Mouse (Mus musculus): ENCODE measurements at regions not wholly inside any gene's neighbourhood (a gene's known extent, or its start where the extent isn't known, plus 50 kb on each side); places are given as distances from the start of the nearest gene placed in this dataset.

DNA sequence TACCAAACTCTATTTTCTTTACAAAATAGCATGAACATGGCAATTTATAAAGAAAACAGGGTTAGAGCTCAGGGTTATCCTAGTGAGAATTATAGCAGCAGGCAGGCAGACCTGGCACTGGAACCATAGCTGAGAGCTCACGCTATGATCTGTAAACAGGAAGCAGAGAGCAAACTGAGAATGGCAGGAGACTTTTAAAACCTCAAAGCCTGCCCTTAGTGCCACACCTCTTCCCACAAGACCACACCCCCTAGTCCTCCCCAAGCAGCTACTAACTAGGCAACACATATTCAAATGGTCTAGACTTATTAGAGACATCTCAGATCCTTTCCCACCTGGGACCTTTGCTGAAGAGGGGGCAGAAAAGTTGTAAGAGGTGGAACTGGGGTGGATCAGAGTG, 449.6 kb upstream of the Agtr1b start:
- TF ChIP-seq CTCF (IDR thresholded peaks at IDR 0.05; ENCODE audit: low read depth) (no peak), EP300 (IDR thresholded peaks at IDR 0.05; ENCODE audit: low read depth) (no peak)
